Mouse (Mus musculus) embryonic facial prominence, embryonic 11.5 days (tissue): ENCODE data around the gene Lmnb2. TPM values are rescaled to one million over a fixed set of nuclear protein-coding genes. Genes with fewer than 3 reads are reported as not detected.

Experiments
- ATAC-seq: fragments of 200-750 bp; cut with Nextera tagmentation; replicated peaks from 2 replicates; pipeline ENCODE4 v1.8.0; 2017; ENCODE audit warnings: low read depth; ENCODE audit not compliant: insufficient number of reproducible peaks, low FRiP score, low TSS enrichment
- DNase-seq: peaks from one replicate; pipeline ENCODE4 v3.0.0-alpha.2; 2015; ENCODE audit warnings: low spot score
- H3K27ac ChIP-seq: fragments of 300-500 bp; sonication (generic); replicated peaks from 2 replicates; pipeline ENCODE4 v1.5.1; 2014; ENCODE audit warnings: mild to moderate bottlenecking, low read depth, low read length, control low read depth
- H3K27me3 ChIP-seq: fragments of 300-500 bp; sonication (generic); 2 replicates; pipeline ENCODE4 v1.6.1; 2014; ENCODE audit warnings: mild to moderate bottlenecking, low read length, moderate library complexity, mixed read lengths; ENCODE audit not compliant: control insufficient read depth, insufficient read depth
- H3K36me3 ChIP-seq: fragments of 300-500 bp; sonication (generic); replicated peaks from 2 replicates; pipeline ENCODE4 v1.6.1; 2014; ENCODE audit warnings: low read depth, mild to moderate bottlenecking, low read length, moderate library complexity, mixed read lengths; ENCODE audit not compliant: control insufficient read depth, insufficient read depth
- H3K4me1 ChIP-seq: fragments of 300-500 bp; sonication (generic); 2 replicates; pipeline ENCODE4 v1.6.1; 2014; ENCODE audit warnings: low read length, mixed read lengths; ENCODE audit not compliant: control insufficient read depth, insufficient read depth
- H3K4me2 ChIP-seq: fragments of 300-500 bp; sonication (generic); 2 replicates; pipeline ENCODE4 v1.6.1; 2014; ENCODE audit warnings: low read depth, mild to moderate bottlenecking, control low read depth, low read length, moderate library complexity
- H3K4me3 ChIP-seq: fragments of 300-500 bp; sonication (generic); 2 replicates; pipeline ENCODE4 v1.5.1; 2014; ENCODE audit warnings: low read depth, low read length, control low read depth
- H3K9ac ChIP-seq: fragments of 300-500 bp; sonication (generic); replicated peaks from 2 replicates; pipeline ENCODE4 v1.6.1; 2014; ENCODE audit warnings: mild to moderate bottlenecking, control low read depth, low read length
- H3K9me3 ChIP-seq: fragments of 300-500 bp; sonication (generic); replicated peaks from 2 replicates; pipeline ENCODE4 v1.6.1; 2016; ENCODE audit warnings: mild to moderate bottlenecking, low read length, inconsistent platforms, mixed read lengths; ENCODE audit not compliant: control insufficient read depth
- WGBS: fragments of 180-500 bp; shearing (Covaris S2); extraction: QIAGEN DNeasy Blood & Tissue Kit; methylation state at CpG from one replicate; pipeline ENCODE4 v1.1.7; 2014; 5-methylcytosine and 5-hydroxymethylcytosine counted together
- polyA plus RNA-seq: library from polyadenylated mRNA; unstranded; fragments of >200 nt; fragmentation: Nextera tagmentation; extraction: Ambion mirVana; gene quantifications from 2 replicates; pipeline ENCODE4 v1.2.1, GENCODE M21; 2014

Gene Lmnb2
- polyA plus RNA-seq, 1 experiment from 2014 or later, result 18.4 TPM

DNA sequence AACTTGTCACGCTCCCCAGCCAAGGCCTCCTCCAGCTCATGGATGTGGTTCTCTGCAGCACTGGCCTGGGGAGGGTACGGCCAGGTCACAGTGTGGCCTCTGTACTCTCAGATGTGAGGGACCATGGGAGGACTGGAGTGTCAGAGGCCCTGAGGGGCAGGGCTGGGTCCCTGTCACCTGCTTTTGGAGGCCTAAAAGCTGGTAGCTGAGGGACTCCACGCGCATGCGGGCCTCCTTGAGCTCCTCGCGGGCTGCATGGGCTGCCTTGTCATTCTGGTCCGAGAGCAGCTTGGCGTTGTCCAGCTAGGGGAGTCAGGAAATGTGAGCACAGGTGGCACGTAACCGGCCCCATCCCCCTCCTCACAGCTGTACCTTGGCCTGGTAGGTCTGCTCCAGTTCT, 13.3 kb downstream of the Lmnb2 start:
- ATAC-seq (no peak), DNase-seq (no peak)
- Histone ChIP-seq H3K9me3 (no peaks in the 10 kb centered on the region), H3K4me3 (no peak overlapping the region), H3K27ac (no peak overlapping the region), H3K27me3 (no peaks in the 10 kb centered on the region), H3K4me1 (peaks cover 1% of the 10 kb centered on the region), H3K9ac (no peak overlapping the region), H3K4me2 (no peak overlapping the region), H3K36me3 (peaks cover 20% of the 10 kb centered on the region)
- 92% methylated on average over 11 of the region's 11 CpGs for WGBS

DNA sequence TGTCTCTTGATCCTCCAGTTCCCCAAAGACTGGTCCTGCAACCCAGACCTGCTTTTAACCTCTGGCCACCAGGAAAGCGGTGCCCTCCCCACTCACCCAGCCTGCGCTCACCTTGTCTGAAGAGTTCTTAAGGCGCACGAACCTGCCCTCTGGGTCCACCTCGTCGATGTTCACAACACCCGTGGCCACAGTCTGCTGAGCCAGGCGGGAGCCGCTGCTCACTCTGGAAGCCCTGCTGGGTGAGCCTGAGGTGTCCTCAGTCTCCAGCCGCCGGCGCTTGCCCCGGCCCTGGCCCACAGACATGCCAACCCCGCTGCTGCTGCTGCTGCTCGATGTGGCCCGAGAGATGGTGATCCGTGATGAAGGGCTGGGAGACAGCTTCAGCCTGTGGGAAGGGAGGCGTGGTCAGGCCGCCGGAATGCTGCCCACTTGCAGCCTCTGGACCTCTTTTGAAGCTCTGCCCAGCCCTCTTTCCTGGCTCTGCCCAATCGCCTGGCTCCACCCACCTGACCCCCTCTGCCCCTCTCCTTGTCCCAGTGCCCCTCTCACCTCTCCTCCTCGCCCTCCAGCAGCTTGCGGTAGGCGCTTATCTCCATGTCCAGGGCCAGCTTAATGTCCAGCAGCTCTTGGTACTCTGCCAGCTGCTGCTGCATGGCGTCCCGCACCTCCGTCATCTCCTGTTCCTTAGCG, 13.9 kb downstream of the Lmnb2 start:
- WGBS, result 87% methylated on average over 28 of the region's 28 CpGs
- ATAC-seq (no peak), DNase-seq (no peak)
- no peak overlapping the region for H3K9ac ChIP-seq
- no peak overlapping the region for H3K4me2 ChIP-seq
- H3K27ac ChIP-seq, result no peak overlapping the region
- peaks cover 5% of the 10 kb centered on the region for H3K4me1 ChIP-seq
- H3K4me3 ChIP-seq, result no peak overlapping the region
- H3K36me3 ChIP-seq, result peaks cover 20% of the 10 kb centered on the region
- H3K9me3 ChIP-seq, result no peaks in the 10 kb centered on the region
- no peaks in the 10 kb centered on the region for H3K27me3 ChIP-seq

DNA sequence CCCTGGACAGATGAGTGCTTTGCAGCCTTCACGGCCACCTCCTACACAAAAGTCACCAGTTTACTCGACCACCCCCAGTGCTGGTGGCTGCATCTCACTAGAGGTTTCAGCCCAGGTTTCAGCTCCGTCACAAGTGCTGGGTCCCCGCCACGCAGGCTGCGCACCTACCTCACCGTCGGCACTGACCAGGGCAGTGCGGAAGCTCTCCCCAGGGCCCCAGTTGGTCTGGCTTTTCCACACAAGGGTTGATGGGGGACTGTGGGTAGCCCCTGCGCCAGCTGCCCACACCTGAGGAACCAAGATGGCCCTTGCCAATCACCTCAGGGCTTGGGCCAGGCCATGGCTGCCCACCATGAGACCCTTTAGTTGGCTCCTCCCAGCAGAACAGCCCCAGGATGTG, 14.8 kb downstream of the Lmnb2 start:
- no peak overlapping the region for H3K9ac ChIP-seq
- ATAC-seq, result no peak
- no peaks in the 10 kb centered on the region for H3K9me3 ChIP-seq
- H3K27ac ChIP-seq, result no peak overlapping the region
- WGBS, result 94% methylated on average over 10 of the region's 10 CpGs
- no peak for DNase-seq
- H3K36me3 ChIP-seq, result peaks cover 23% of the 10 kb centered on the region
- H3K4me2 ChIP-seq, result no peak overlapping the region
- no peaks in the 10 kb centered on the region for H3K27me3 ChIP-seq
- H3K4me1 ChIP-seq, result peaks cover 5% of the 10 kb centered on the region
- no peak overlapping the region for H3K4me3 ChIP-seq

DNA sequence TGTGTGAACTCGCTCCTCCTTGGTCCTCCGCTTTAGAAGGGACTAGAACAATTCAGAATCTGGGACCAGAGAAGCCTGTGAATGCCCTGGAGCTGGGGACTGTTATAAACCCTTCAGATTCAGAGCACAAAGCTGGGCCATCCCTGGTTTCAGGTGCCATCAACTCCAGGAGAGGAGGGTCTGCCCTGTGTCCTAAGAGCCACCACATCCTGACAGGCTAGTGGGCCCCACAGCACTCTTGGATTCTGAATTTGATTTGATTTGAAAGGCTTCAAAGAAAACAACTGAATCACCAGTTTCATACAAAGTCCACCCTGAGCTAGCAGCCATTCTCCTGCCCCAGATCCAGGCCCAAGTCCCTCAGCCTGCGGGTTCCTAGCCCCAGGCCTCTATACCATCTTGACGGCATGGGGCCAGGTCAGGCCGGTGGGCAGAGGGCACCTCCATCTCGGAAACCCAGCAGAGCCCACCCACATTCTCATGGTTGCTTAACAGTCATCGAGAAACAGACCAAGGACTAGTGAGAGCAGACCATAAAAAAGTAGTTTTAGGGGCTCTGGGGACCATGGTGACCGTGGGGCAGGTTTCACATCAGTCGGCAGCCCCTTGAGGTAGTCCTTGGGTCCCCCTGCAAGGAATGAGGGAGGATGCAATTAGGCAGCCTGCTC, 15.6 kb downstream of the Lmnb2 start:
- WGBS, result 90% methylated on average over 9 of the region's 9 CpGs
- H3K36me3 ChIP-seq, result peaks cover 23% of the 10 kb centered on the region
- no peaks in the 10 kb centered on the region for H3K9me3 ChIP-seq
- H3K9ac ChIP-seq, result no peak overlapping the region
- no peak overlapping the region for H3K4me3 ChIP-seq
- ATAC-seq, result no peak
- no peak overlapping the region for H3K27ac ChIP-seq
- no peak overlapping the region for H3K4me2 ChIP-seq
- H3K4me1 ChIP-seq, result peaks cover 5% of the 10 kb centered on the region
- H3K27me3 ChIP-seq, result no peaks in the 10 kb centered on the region
- DNase-seq, result no peak

DNA sequence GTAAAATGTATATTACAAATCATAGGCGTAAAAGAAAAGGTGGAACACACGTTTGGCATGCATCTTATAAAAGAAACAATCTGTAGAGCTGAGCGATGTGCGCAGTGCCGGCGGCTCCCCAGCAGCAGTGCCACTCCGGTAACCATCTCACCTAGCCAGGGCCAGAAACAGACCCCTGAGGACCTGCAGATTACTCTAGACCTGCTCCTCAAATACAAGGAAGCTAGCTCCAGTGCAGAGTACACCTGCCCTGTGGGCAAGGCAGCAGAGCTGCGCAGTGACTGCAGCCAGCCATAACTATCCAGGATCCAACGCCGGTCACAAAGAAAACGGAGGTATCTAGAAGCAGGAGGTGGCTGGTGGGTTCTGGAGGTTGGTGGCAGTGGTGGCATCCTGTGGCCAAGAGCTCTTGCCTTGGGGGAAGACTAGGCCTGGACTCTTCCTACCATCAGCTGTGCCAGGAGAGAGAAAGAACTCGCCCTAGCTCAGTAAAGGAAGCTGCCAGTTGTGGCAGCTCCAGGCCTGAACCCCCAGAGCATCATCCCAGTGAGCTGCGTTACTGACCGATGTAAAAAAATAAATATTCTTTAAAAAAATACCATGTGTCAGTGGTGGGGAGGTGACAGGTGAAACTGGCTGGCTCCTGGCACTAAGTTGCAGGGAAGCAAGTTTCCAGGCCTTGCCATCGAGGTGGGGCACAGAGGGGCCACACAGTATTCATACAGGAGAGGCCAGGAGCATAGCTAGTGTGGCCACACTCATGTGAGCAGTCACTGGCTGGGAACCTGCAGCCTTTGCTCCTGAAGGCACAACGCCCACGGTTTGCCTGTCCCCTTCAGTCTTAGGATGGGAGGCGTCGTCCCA, 16.4 kb downstream of the Lmnb2 start:
- Histone ChIP-seq H3K9me3 (no peaks in the 10 kb centered on the region), H3K4me2 (no peak overlapping the region), H3K9ac (peak overlapping the region; percentile 34; the same call in 1 of the 2 replicates), H3K36me3 (peaks cover 23% of the 10 kb centered on the region), H3K4me3 (no peak overlapping the region), H3K27me3 (no peaks in the 10 kb centered on the region), H3K4me1 (peaks cover 5% of the 10 kb centered on the region), H3K27ac (0 out of 2 replicates have a peak overlapping the region, but pooled peaks have one; percentile 28)
- no peak for ATAC-seq
- DNase-seq, result no peak
- 89% methylated on average over 19 of the region's 19 CpGs for WGBS

DNA sequence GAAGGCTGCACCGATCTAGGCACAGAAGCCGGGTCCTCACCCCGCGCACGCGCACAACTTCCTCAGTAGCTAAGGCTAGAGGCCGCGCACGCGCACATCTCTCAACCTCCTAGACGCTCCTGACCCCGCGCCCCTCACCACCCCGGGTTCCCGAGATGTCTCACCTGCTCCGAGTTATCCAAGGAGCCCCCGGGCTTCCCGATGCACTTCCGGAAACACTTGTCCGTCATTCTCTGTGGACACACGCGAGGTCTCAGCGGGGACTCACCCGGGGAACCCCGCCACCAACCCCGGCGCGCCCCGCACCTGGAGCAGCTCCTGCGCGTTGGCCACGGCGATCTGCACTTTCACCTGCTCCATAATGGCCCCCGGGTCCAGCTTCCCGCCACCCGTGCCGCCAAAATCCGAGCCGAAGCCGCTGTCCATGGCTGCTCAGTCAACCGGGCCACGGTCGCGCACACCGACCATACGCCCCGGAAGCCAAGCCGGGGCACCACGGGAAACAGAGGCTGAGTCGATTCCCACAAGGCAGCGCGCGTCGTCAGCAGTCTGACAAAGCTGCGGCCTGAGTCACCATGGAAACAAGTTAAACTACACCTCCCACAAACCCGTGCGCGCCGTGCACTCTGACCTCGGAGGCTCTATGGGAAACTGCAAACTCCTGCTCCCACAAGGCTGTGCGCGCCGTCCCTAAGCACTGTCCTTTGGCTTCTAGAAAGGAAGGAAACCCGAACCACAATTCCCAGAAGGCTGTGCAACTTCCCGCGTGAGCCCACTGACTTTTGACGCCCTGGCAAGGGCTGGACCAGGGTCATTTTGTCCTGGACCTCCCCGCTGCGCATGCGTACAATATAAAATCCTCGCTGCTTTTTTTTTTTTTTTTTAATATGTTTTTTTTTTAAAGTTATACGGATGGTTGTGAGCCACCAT, 17.5 kb downstream of the Lmnb2 start, which contains the start of gene Timm13:
Gene Timm13, minus strand, starts transcription at position 652 of the 930 bp plus-strand sequence.
- DNase-seq, result peak; percentile 99
- peak; percentile 93 for ATAC-seq
- Histone ChIP-seq H3K27me3 (no peaks in the 10 kb centered on the region), H3K9ac (peak within 1 kb of the TSS; percentile 78), H3K4me1 (peaks cover 5% of the 10 kb centered on the region), H3K27ac (peak within 1 kb of the TSS; percentile 76), H3K9me3 (no peaks in the 10 kb centered on the region), H3K4me3 (peak within 1 kb of the TSS; percentile 92), H3K4me2 (peak within 1 kb of the TSS; percentile 86), H3K36me3 (peaks cover 17% of the 10 kb centered on the region)
- under 1% methylated on average over 71 of the region's 72 CpGs for WGBS

DNA sequence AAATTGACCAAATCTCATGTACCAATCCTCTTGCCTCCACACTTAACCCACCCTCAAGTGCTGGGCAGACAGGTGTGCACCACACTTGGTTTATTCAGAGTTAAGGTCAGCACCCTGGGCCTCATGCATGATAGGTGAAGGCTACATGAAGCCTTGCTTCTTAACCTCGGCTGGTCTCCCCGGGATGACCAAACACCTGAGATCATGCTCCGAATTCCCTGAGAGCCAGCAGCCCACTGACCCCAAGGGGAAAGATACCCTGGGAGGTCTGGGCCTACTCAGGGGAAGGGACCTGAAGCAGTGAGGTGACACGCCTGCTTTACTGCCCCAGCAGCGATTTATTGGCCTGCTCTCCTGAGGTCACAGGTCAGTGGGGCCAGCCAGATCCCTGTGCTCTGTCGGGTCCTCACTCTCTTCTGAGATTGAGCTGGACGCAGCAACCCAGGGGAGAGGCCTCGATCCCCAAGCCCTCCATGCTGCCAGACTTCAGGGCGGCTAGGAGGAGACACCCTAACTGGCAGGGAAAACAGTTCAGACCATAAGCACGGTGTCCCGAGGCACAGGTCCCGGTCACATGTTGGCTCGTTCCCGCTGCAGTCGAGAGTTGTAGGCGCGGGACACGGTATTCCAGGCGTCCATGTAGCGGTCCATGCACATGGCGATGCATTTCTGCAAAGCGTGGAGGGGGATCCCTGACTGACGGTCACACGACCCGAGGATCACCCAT, 18.3 kb downstream of the Lmnb2 start:
- peaks cover 16% of the 10 kb centered on the region for H3K36me3 ChIP-seq
- peak overlapping the region; percentile 78 for H3K9ac ChIP-seq
- no peaks in the 10 kb centered on the region for H3K27me3 ChIP-seq
- 16% methylated on average over 25 of the region's 25 CpGs for WGBS
- no peak for DNase-seq
- no peak overlapping the region for H3K27ac ChIP-seq
- H3K9me3 ChIP-seq, result no peaks in the 10 kb centered on the region
- peak overlapping the region; percentile 86 for H3K4me2 ChIP-seq
- no peak for ATAC-seq
- H3K4me1 ChIP-seq, result peaks cover 5% of the 10 kb centered on the region
- peak overlapping the region; percentile 92 for H3K4me3 ChIP-seq
